Mouse (Mus musculus) CH12.LX (cell line): ENCODE measurements at regions not wholly inside any gene's neighbourhood (a gene's known extent, or its start where the extent isn't known, plus 50 kb on each side); places are given as distances from the start of the nearest gene placed in this dataset.

ENCODE experiments used
- CHD2 ChIP-seq: IDR thresholded peaks from 2 replicates; pipeline ENCODE4 v1.6.1; 2011; ENCODE audit warnings: low read length, improper control_type of control experiment
- CTCF ChIP-seq, 2 experiments: IDR thresholded peaks in 1 of 2; conservative IDR thresholded peaks in 1 of 2; 2 replicates each; pipeline ENCODE4 v1.5.1; 2011 to 2012; ENCODE audit warnings: low read depth in 2 of 2, low read length in 2 of 2, improper control_type of control experiment in 1 of 2, inconsistent platforms in 1 of 2, mild to moderate bottlenecking in 1 of 2, moderate library complexity in 1 of 2
- EP300 ChIP-seq: IDR thresholded peaks from 2 replicates; pipeline ENCODE4 v1.6.1; 2011; ENCODE audit warnings: low read length, improper control_type of control experiment
- HCFC1 ChIP-seq: IDR thresholded peaks from 2 replicates; pipeline ENCODE4 v1.6.1; 2012; ENCODE audit warnings: low read depth, mild to moderate bottlenecking, inconsistent platforms, low read length, improper control_type of control experiment
- MAZ ChIP-seq: IDR thresholded peaks from 2 replicates; pipeline ENCODE4 v1.6.1; 2012; ENCODE audit warnings: low read depth, mild to moderate bottlenecking, inconsistent platforms, low read length, improper control_type of control experiment, moderate library complexity
- MXI1 ChIP-seq: IDR thresholded peaks from 2 replicates; pipeline ENCODE4 v1.6.1; 2011; ENCODE audit warnings: mild to moderate bottlenecking, low read depth, low read length, improper control_type of control experiment
- PAX5 ChIP-seq: IDR thresholded peaks from 2 replicates; pipeline ENCODE4 v1.6.1; 2012; ENCODE audit warnings: low read length, inconsistent platforms, mixed read lengths
- POLR2AphosphoS2 ChIP-seq: IDR thresholded peaks from 2 replicates; pipeline ENCODE4 v1.6.1; 2011; ENCODE audit warnings: low read depth, low read length, improper control_type of control experiment
- RAD21 ChIP-seq: IDR thresholded peaks from 2 replicates; pipeline ENCODE4 v1.6.1; 2011; ENCODE audit warnings: low read depth, mild to moderate bottlenecking, low read length, improper control_type of control experiment, moderate library complexity
- USF1 ChIP-seq: IDR thresholded peaks from 2 replicates; pipeline ENCODE4 v1.6.1; 2014; ENCODE audit warnings: low read depth, mild to moderate bottlenecking, inconsistent platforms, low read length, improper control_type of control experiment
- ZC3H11A ChIP-seq: IDR thresholded peaks from 2 replicates; pipeline ENCODE4 v1.6.1; 2012; ENCODE audit warnings: low read depth, mild to moderate bottlenecking, inconsistent platforms, low read length, improper control_type of control experiment
- ZMIZ1 ChIP-seq: IDR thresholded peaks from 2 replicates; pipeline ENCODE4 v1.6.1; 2012; ENCODE audit warnings: low read depth, mild to moderate bottlenecking, inconsistent platforms, low read length, improper control_type of control experiment
- ZNF384 ChIP-seq: IDR thresholded peaks from 2 replicates; pipeline ENCODE4 v1.6.1; 2012; ENCODE audit warnings: low read depth, low read length, improper control_type of control experiment, inconsistent platforms

- TF ChIP-seq PAX5 = no peak
- TF ChIP-seq CTCF (conservative IDR thresholded peaks at IDR 0.05 in 1 of 2, IDR thresholded peaks at IDR 0.05 in 1 of 2; ENCODE audit: low read depth in 2 of 2, low read length in 2 of 2) = no peak
- TF ChIP-seq HCFC1 = no peak
- no peak for TF ChIP-seq ZNF384
- no peak for TF ChIP-seq USF1
- TF ChIP-seq EP300 = no peak
- TF ChIP-seq POLR2AphosphoS2 = no peak
- no peak for TF ChIP-seq RAD21
- no peak for TF ChIP-seq ZMIZ1
- no peak for TF ChIP-seq MAZ
- TF ChIP-seq CHD2 = no peak
- no peak for TF ChIP-seq MXI1
- no peak for TF ChIP-seq ZC3H11A
These were observed 267.5 kb downstream of the Rsl24d1 start for GRCm38 (mm10) chr9:73380768-73381167.
